Mouse (Mus musculus) cortical plate, adult 2 months (tissue): ENCODE measurements at regions not wholly inside any gene's neighbourhood (a gene's known extent, or its start where the extent isn't known, plus 50 kb on each side); places are given as distances from the start of the nearest gene placed in this dataset.

Experiments used
- CTCF ChIP-seq: fragments of 200-500 bp; IDR thresholded peaks from 2 replicates; pipeline ENCODE4 v1.5.1; 2011; ENCODE audit warnings: mild to moderate bottlenecking, control low read depth, low read length; ENCODE audit not compliant: insufficient read depth; ENCODE audit errors: extremely low read depth
- POLR2A ChIP-seq: fragments of 200-500 bp; IDR thresholded peaks from 2 replicates; pipeline ENCODE4 v1.6.1; 2011; ENCODE audit warnings: mild to moderate bottlenecking, low read length, control low read depth; ENCODE audit not compliant: insufficient read depth; ENCODE audit errors: extremely low read depth

DNA sequence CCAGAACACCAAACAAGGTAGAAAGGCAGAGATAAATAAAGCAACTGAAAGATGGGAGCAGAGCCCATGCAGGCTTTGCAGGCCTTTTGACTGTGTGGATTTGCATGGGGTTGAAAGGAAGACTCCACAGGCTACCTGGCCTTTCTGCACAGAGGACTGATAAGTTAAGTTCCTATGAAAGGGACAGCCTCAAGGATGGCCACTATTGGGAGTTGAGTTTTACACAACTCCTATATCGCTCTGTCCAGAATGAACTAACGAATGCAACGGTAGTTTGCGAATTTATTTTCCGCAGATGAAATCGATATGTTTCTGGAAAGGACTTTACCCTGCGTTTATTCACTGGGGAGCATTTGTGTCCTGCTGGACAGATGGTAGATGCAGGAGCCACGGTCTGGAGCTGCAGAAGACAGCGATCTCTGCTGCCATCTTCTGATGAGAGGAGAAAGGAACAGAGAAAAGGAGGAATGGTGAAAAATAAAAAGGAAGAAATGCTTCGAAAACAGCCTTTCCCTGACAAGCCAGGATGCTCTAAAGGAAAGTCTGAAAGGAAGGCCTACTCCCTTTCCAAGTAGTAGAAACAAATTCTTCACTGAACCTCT lies 285.2 kb downstream of the Galc start:
- no peak for TF ChIP-seq POLR2A
- peak; percentile 69 for TF ChIP-seq CTCF
